Mouse (Mus musculus): Measurements from ENCODE around the gene Opcml. TPM values are rescaled to one million over a fixed set of nuclear protein-coding genes. Genes with fewer than 3 reads are reported as not detected.

Opcml gene
- polyA plus RNA-seq, 1 experiment = 0.83 TPM

DNA sequence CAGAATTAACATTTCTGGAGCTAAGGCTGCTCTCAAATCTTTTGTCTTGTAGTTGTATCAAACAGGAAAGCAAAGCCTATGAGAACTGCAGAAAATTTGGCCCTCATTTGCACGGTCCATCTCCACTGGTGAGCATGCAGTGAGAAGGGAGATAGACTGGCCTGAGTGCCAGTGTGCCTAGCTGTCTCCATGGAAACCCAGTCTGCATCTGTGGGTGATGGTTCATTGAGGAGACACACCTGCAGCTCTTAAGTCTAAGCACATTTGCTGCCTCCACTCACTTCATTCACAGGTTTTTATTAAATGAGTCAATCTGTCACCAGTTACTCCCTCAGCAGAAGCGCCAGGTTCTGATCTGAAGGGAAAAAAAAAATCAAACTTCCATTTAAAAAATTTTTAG is 768.1 kb downstream of the Opcml start:
- Histone ChIP-seq H3K27ac (ENCODE audit: insufficient read depth, low read length) (no peak overlapping the region), H3K4me1 (ENCODE audit: control insufficient read depth, insufficient read depth, low read length) (peaks cover 8% of the 10 kb centered on the region; the same call in 1 of the 2 replicates), H3K4me3 (ENCODE audit: insufficient read depth, low read length) (no peak overlapping the region)
- TF ChIP-seq POLR2A (IDR thresholded peaks at IDR 0.05; ENCODE audit: low read depth, low read length) (no peak), CTCF (IDR thresholded peaks at IDR 0.05; ENCODE audit: borderline replicate concordance, insufficient read depth, low read length) (no peak)

DNA sequence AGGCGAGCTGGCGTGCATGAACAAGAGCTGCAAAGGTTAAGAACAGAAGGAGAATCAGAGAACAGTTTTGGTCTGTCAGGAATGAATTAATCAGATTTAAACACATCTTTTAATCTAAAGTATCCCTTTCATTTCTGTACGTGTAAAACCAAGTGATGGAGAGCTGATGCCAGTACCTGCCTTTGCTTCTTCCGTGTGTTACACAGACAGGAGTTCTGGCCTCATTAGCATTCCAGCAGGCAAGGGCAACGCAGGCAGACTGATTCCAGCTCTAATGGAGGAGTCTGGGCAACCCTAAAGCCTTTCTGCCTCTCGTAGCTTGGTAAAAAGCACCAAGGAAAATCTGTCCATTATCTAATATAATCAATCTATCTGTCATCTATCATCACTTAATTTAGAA is 771.2 kb downstream of the Opcml start:
- Histone ChIP-seq H3K27ac (ENCODE audit: insufficient read depth, low read length) (no peak overlapping the region), H3K4me3 (ENCODE audit: insufficient read depth, low read length) (no peak overlapping the region), H3K4me1 (ENCODE audit: control insufficient read depth, insufficient read depth, low read length) (0 out of 2 replicates have a peak, but pooled peaks cover 6% of the 10 kb centered on the region)
- TF ChIP-seq POLR2A (IDR thresholded peaks at IDR 0.05; ENCODE audit: low read depth, low read length) (no peak), CTCF (IDR thresholded peaks at IDR 0.05; ENCODE audit: borderline replicate concordance, insufficient read depth, low read length) (no peak)

GRCm38 (mm10) chr9:28563066-28563683 is 772.6 kb downstream of the Opcml start:
- Histone ChIP-seq H3K4me1 (ENCODE audit: control insufficient read depth, insufficient read depth, low read length) (0 out of 2 replicates have a peak, but pooled peaks cover 6% of the 10 kb centered on the region), H3K4me3 (ENCODE audit: insufficient read depth, low read length) (no peak overlapping the region), H3K27ac (ENCODE audit: insufficient read depth, low read length) (no peak overlapping the region)
- TF ChIP-seq CTCF (IDR thresholded peaks at IDR 0.05; ENCODE audit: borderline replicate concordance, insufficient read depth, low read length) (no peak), POLR2A (IDR thresholded peaks at IDR 0.05; ENCODE audit: low read depth, low read length) (no peak)

DNA sequence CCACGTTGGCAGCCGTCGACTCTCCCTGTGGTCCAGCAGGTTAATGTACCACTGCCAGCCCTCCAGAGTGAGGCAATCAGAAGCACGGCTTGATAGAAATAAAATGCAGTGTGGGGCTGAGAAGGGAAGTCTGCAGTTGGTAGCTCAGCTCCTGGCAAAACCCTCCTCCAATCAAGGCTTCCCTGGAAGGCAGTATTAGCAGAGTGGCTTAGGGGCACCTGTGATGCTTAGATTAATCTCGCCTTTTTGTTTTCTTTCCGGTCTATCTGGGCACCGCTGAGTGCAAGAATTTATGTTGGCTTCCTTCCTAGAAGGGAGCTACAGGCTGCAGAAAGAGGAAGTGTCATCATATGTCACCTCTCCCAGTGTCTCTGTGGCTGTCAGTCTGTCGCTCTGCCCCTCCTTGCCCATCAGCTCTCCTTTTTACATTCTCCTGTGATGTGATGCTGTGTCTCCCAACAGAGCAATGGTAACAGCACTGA is 778.5 kb downstream of the Opcml start:
- TF ChIP-seq POLR2A (IDR thresholded peaks at IDR 0.05; ENCODE audit: low read depth, low read length) = no peak
- no peak for TF ChIP-seq CTCF (IDR thresholded peaks at IDR 0.05; ENCODE audit: borderline replicate concordance, insufficient read depth, low read length)

GRCm38 (mm10) chr9:28569776-28570175 is 779.2 kb downstream of the Opcml start:
- TF ChIP-seq CTCF (IDR thresholded peaks at IDR 0.05; ENCODE audit: borderline replicate concordance, insufficient read depth, low read length) = no peak
- TF ChIP-seq POLR2A (IDR thresholded peaks at IDR 0.05; ENCODE audit: low read depth, low read length) = no peak
- Histone ChIP-seq H3K4me3 (ENCODE audit: insufficient read depth, low read length) (no peak overlapping the region), H3K4me1 (ENCODE audit: control insufficient read depth, insufficient read depth, low read length) (peaks cover 11% of the 10 kb centered on the region), H3K27ac (ENCODE audit: insufficient read depth, low read length) (no peak overlapping the region)

More for the DNA sequence above, 778.5 kb downstream of the Opcml start:
- Histone ChIP-seq H3K4me3 (ENCODE audit: insufficient read depth, low read length) (no peak overlapping the region), H3K4me1 (ENCODE audit: control insufficient read depth, insufficient read depth, low read length) (peaks cover 11% of the 10 kb centered on the region), H3K27ac (ENCODE audit: insufficient read depth, low read length) (no peak overlapping the region)

DNA sequence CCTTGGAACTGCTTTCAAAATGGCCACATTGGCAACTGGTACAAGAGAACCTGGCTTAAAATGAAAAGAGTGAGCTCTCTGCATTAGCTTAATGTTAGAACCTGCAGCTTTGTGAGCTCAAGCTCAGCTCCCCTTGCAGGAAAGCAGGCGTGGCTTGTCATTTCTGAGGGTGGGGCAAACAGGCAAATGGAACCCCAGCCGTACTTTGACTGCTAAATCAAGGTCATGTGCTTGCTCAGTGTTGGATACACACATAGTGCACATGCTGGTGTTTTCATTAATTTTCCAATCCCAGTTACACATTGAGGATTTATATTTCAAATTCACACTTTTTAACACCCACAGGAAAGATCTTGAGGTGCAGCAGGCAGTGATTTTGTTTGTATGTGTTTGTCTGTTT is 781.1 kb downstream of the Opcml start:
- no peak overlapping the region for H3K4me3 ChIP-seq (ENCODE audit: insufficient read depth, low read length)
- peaks cover 11% of the 10 kb centered on the region for H3K4me1 ChIP-seq (ENCODE audit: control insufficient read depth, insufficient read depth, low read length)
- no peak for TF ChIP-seq POLR2A (IDR thresholded peaks at IDR 0.05; ENCODE audit: low read depth, low read length)
- TF ChIP-seq CTCF (IDR thresholded peaks at IDR 0.05; ENCODE audit: borderline replicate concordance, insufficient read depth, low read length) = no peak
- H3K27ac ChIP-seq (ENCODE audit: insufficient read depth, low read length) = no peak overlapping the region

DNA sequence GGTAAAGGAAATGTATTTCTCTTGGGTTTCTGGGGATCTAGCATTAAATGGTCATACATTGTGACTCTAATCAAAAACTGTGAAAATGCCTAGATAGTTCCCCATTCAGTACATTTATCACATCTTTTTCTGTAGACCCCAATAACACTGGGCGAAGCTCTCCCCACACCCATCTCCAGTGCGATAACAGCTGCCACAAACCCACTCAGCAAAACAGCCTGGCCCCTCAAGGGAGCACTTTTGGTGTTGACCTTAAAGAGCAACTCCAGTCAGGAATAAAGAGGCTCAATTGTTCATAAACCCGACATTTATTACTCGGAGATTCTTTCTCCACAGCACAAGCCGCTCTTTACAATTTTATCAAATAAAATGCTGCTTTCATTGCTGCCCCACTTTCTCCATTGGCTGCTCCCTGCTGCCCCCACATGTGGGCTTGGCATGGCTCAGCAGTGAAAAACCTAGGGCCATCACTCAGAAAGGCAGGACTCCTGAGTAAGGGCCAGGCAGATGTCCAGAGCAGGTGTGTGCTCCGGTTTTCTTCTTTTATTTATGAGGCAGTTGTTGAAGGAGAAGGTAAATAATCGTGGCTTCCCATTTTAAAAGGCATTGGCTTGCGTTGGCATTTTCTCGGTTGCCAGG is 781.7 kb downstream of the Opcml start:
- Histone ChIP-seq H3K4me3 (ENCODE audit: insufficient read depth, low read length) (no peak overlapping the region), H3K27ac (ENCODE audit: insufficient read depth, low read length) (no peak overlapping the region), H3K4me1 (ENCODE audit: control insufficient read depth, insufficient read depth, low read length) (peaks cover 11% of the 10 kb centered on the region)
- no peak for TF ChIP-seq CTCF (IDR thresholded peaks at IDR 0.05; ENCODE audit: borderline replicate concordance, insufficient read depth, low read length)
- no peak for TF ChIP-seq POLR2A (IDR thresholded peaks at IDR 0.05; ENCODE audit: low read depth, low read length)

DNA sequence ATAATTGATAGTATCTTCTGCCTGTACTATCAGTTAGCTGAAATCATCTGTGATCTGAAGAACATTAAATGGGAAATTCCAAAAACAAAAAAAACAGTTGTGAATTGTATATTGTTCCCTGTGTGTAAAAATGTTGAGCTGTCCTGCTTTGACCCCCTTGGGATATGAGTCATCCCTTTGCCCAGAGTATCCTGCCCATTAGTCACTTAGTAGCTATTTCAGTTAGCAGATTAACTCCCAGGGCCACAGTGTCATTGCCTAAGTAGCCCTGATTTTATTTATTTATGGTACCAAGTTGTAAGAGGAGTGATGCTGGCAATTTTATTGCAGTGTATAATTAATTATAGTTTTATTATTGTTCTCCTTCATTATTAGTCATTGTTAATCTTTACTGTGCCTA is 788.2 kb downstream of the Opcml start:
- Histone ChIP-seq H3K4me1 (ENCODE audit: control insufficient read depth, insufficient read depth, low read length) (no peaks in the 10 kb centered on the region; the same call in 1 of the 2 replicates), H3K27ac (ENCODE audit: insufficient read depth, low read length) (no peak overlapping the region), H3K4me3 (ENCODE audit: insufficient read depth, low read length) (no peak overlapping the region)
- no peak for TF ChIP-seq CTCF (IDR thresholded peaks at IDR 0.05; ENCODE audit: borderline replicate concordance, insufficient read depth, low read length)
- TF ChIP-seq POLR2A (IDR thresholded peaks at IDR 0.05; ENCODE audit: low read depth, low read length) = no peak

- no peak for TF ChIP-seq CTCF (IDR thresholded peaks at IDR 0.05; ENCODE audit: borderline replicate concordance, insufficient read depth, low read length)
- TF ChIP-seq POLR2A (IDR thresholded peaks at IDR 0.05; ENCODE audit: low read depth, low read length) = no peak
- no peak overlapping the region for H3K27ac ChIP-seq (ENCODE audit: insufficient read depth, low read length)
- no peak overlapping the region for H3K4me3 ChIP-seq (ENCODE audit: insufficient read depth, low read length)
- no peaks in the 10 kb centered on the region for H3K4me1 ChIP-seq (ENCODE audit: control insufficient read depth, insufficient read depth, low read length)
These were observed 796.7 kb downstream of the Opcml start for GRCm38 (mm10) chr9:28587253-28587652.

- H3K4me3 ChIP-seq (ENCODE audit: insufficient read depth, low read length) = no peak overlapping the region
These were observed 797.3 kb downstream of the Opcml start for GRCm38 (mm10) chr9:28587857-28588388.

More at GRCm38 (mm10) chr9:28587857-28588388, 797.3 kb downstream of the Opcml start:
- no peak for TF ChIP-seq CTCF (IDR thresholded peaks at IDR 0.05; ENCODE audit: borderline replicate concordance, insufficient read depth, low read length)
- no peak for TF ChIP-seq POLR2A (IDR thresholded peaks at IDR 0.05; ENCODE audit: low read depth, low read length)
- H3K27ac ChIP-seq (ENCODE audit: insufficient read depth, low read length) = no peak overlapping the region
- H3K4me1 ChIP-seq (ENCODE audit: control insufficient read depth, insufficient read depth, low read length) = no peaks in the 10 kb centered on the region

Measured in embryonic fibroblast, embryonic 13.5 days (primary cell).